9 mouse cellular contexts compared by ENCODE assay signal in the genomic region with DNA sequence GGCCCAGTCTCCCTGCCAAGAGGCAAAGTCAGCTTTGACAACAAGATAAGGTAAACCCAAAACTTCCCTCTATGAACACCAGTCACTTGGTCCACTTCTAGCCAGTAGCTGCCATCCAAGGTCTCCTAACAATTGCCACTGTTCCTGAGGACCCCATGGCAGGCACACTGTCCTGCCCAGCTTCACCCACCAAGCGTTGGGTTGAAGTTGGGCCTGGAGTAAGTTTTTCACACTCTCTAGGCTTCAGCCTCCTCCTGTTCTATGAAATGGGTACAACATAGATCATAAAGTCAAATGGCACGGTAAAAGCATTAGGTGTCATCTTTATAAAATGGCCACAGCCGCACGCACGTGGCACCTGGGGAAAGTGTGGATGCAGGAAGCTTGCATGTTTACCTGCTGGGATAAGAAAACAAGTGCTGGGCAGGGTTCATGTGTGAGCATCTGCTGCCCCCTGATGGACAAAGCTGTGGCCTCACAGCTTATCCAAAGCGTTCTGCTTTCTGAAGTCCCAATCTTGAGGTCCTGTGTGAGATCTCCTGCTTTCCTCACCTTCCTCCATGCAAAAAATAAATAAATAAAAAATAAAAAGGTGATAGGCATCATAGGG. TPM values are rescaled to one million over a fixed set of nuclear protein-coding genes. Genes with fewer than 3 reads are reported as not detected.
A peak's percentile ranks its signal among the peaks of the same experiment; 100 is the strongest.
DNase-seq lines count a peak whose midpoint lies in the region; ATAC-seq lines count a peak whose summit lies in the region.
"Had no signal": no experiment of that assay in that cellular context is flagged by ENCODE, and none has a peak within 500 bp of the region (broad histone marks: within the 10 kb centered on the region; RNA-seq: fewer than 3 reads in every experiment).

No protein-coding gene starts in this region.

- no peak overlapping the region for H3K27ac ChIP-seq in forebrain, embryonic 11.5 days (ENCODE audit: low read depth, low read length)
- no peak overlapping the region for H3K27ac ChIP-seq in hindbrain, embryonic 14.5 days
- H3K27ac ChIP-seq: heart, embryonic 15.5 days had no signal

- H3K4me2 ChIP-seq in forebrain, embryonic 11.5 days (ENCODE audit: low read depth, low read length, severe bottlenecking) = no peak overlapping the region
- no peak overlapping the region for H3K4me2 ChIP-seq in hindbrain, embryonic 14.5 days (replicated peaks)
- H3K4me2 ChIP-seq: heart, embryonic 15.5 days had no signal

- H3K36me3 ChIP-seq in forebrain, embryonic 11.5 days (ENCODE audit: control insufficient read depth, insufficient read depth, low read length) = no peaks in the 10 kb centered on the region
- no peaks in the 10 kb centered on the region for H3K36me3 ChIP-seq in hindbrain, embryonic 14.5 days (replicated peaks; ENCODE audit: control insufficient read depth, insufficient read depth)
- H3K36me3 ChIP-seq: heart, embryonic 15.5 days had no signal

- WGBS in forebrain, embryonic 11.5 days = 43% methylated on average over 6 of the region's 6 CpGs
- WGBS in hindbrain, embryonic 14.5 days = 41% methylated on average over 6 of the region's 6 CpGs

- peak; percentile 75 for ATAC-seq in forebrain, embryonic 11.5 days (replicated peaks; ENCODE audit: low FRiP score)
- ATAC-seq in hindbrain, embryonic 14.5 days (ENCODE audit: low FRiP score) = peak; percentile 84
- no peak for ATAC-seq in megakaryocyte, adult 5-6 weeks (ENCODE audit: poor library complexity, severe bottlenecking)

- H3K27me3 ChIP-seq in forebrain, embryonic 11.5 days (ENCODE audit: control insufficient read depth, insufficient read depth, low read length) = no peaks in the 10 kb centered on the region
- H3K27me3 ChIP-seq in hindbrain, embryonic 14.5 days (ENCODE audit: control insufficient read depth, insufficient read depth, low read length) = no peaks in the 10 kb centered on the region
- H3K27me3 ChIP-seq: heart, embryonic 15.5 days had no signal

- no peaks in the 10 kb centered on the region for H3K9me3 ChIP-seq in forebrain, embryonic 11.5 days (ENCODE audit: control insufficient read depth, low read length)
- H3K9me3 ChIP-seq in hindbrain, embryonic 14.5 days (ENCODE audit: control insufficient read depth, low read length) = no peaks in the 10 kb centered on the region
- H3K9me3 ChIP-seq: heart, embryonic 15.5 days had no signal

- H3K4me3 ChIP-seq in forebrain, embryonic 11.5 days (ENCODE audit: low read depth, low read length) = no peak overlapping the region
- no peak overlapping the region for H3K4me3 ChIP-seq in hindbrain, embryonic 14.5 days (replicated peaks; ENCODE audit: low read length)
- H3K4me3 ChIP-seq: heart, embryonic 15.5 days had no signal

- no peaks in the 10 kb centered on the region for H3K4me1 ChIP-seq in forebrain, embryonic 11.5 days (replicated peaks; ENCODE audit: control insufficient read depth, insufficient read depth, low read length)
- H3K4me1 ChIP-seq in hindbrain, embryonic 14.5 days (replicated peaks; ENCODE audit: control insufficient read depth, insufficient read depth, low read length) = no peaks in the 10 kb centered on the region
- H3K4me1 ChIP-seq: heart, embryonic 15.5 days had no signal

- DNase-seq in NIH3T3 (ENCODE audit: low read depth) = peak; percentile 73
- peak; percentile 81 for DNase-seq in brain, adult 2 months (ENCODE audit: low read depth, low spot score)
- peak; percentile 74 for DNase-seq in forebrain, embryonic 11.5 days (ENCODE audit: low spot score)
- DNase-seq in hindbrain, embryonic 14.5 days (ENCODE audit: low spot score) = peak; percentile 86
- DNase-seq in layer of hippocampus, adult 9-11 months = peak; percentile 60
- DNase-seq in lung, postnatal 36 days = peak; percentile 83
- peak; percentile 80 to 85 for DNase-seq in right cerebral cortex, postnatal 10 days (ENCODE audit: low spot score in 2 of 2)

- no peak overlapping the region for H3K9ac ChIP-seq in forebrain, embryonic 11.5 days (ENCODE audit: low read length)
- no peak overlapping the region for H3K9ac ChIP-seq in hindbrain, embryonic 14.5 days
- H3K9ac ChIP-seq: heart, embryonic 15.5 days had no signal

RNA-seq across cellular contexts. Expression of a gene that starts 25.4 kb away (rescaled TPM):
- 0.33 TPM in 1 of 2 replicates, not detected in the other for polyA plus RNA-seq in forebrain, embryonic 11.5 days (2014; fragmentation: Nextera tagmentation; extraction: Ambion mirVana)
- 0.20 TPM in 1 of 2 replicates, not detected in the other for polyA plus RNA-seq in hindbrain, embryonic 14.5 days (2014; fragmentation: Nextera tagmentation; extraction: Ambion mirVana)
- not detected in 2 replicates for total RNA-seq in megakaryocyte, adult 5-6 weeks (2015)
- not detected in 2 replicates for total RNA-seq in megakaryocyte, adult 5-6 weeks (2017)
